Mouse (Mus musculus): ENCODE data around the gene Ncapd2. TPM values are rescaled to one million over a fixed set of nuclear protein-coding genes. Genes with fewer than 3 reads are reported as not detected.

The Ncapd2 gene
- total and polyA plus RNA-seq, 2 experiments from 2014 or later = 25.8 to 43.5 TPM

GRCm38 (mm10) chr6:125143128-125143527 lies 48.4 kb downstream of the Ncapd2 start:
- Histone ChIP-seq H3K9me3 (ENCODE audit: low read length) (no peaks in the 10 kb centered on the region), H3K9ac (no peak overlapping the region), H3K4me2 (ENCODE audit: low read depth) (no peak overlapping the region), H3K4me3 (ENCODE audit: low read depth, low read length) (no peak overlapping the region), H3K4me1 (ENCODE audit: insufficient read depth) (peaks cover 22% of the 10 kb centered on the region), H3K27ac (ENCODE audit: low read depth, low read length) (no peak overlapping the region), H3K27me3 (ENCODE audit: insufficient read depth, low read length) (no peaks in the 10 kb centered on the region), H3K36me3 (ENCODE audit: insufficient read depth) (peaks cover 48% of the 10 kb centered on the region)
- no peak for TF ChIP-seq CTCF (IDR thresholded peaks at IDR 0.05; ENCODE audit: low read depth)
- ATAC-seq (no peak), DNase-seq (no peak)
- WGBS = 74% methylated on average over 3 of the region's 3 CpGs

- DNase-seq (no peak), ATAC-seq (no peak)
Observed at GRCm38 (mm10) chr6:125142436-125142835, 49.1 kb downstream of the Ncapd2 start.

GRCm38 (mm10) chr6:125139747-125140146 lies 51.8 kb downstream of the Ncapd2 start:
- peaks cover 75% of the 10 kb centered on the region for H3K36me3 ChIP-seq (ENCODE audit: insufficient read depth)
- H3K9ac ChIP-seq = no peak overlapping the region
- H3K4me1 ChIP-seq (ENCODE audit: insufficient read depth) = peaks cover 2% of the 10 kb centered on the region
- H3K9me3 ChIP-seq (ENCODE audit: low read length) = no peaks in the 10 kb centered on the region
- no peak overlapping the region for H3K27ac ChIP-seq (ENCODE audit: low read depth, low read length)
- TF ChIP-seq CTCF (IDR thresholded peaks at IDR 0.05; ENCODE audit: low read depth) = no peak
- H3K4me3 ChIP-seq (ENCODE audit: low read depth, low read length) = no peak overlapping the region
- DNase-seq (no peak), ATAC-seq (no peak)
- H3K27me3 ChIP-seq (ENCODE audit: insufficient read depth, low read length) = no peaks in the 10 kb centered on the region
- 93% methylated on average over 7 of the region's 7 CpGs for WGBS
- H3K4me2 ChIP-seq (ENCODE audit: low read depth) = no peak overlapping the region

More at GRCm38 (mm10) chr6:125142436-125142835, 49.1 kb downstream of the Ncapd2 start:
- no peak overlapping the region for H3K4me2 ChIP-seq (ENCODE audit: low read depth)
- no peak overlapping the region for H3K9ac ChIP-seq
- peaks cover 22% of the 10 kb centered on the region for H3K4me1 ChIP-seq (ENCODE audit: insufficient read depth)
- H3K4me3 ChIP-seq (ENCODE audit: low read depth, low read length) = no peak overlapping the region
- H3K27ac ChIP-seq (ENCODE audit: low read depth, low read length) = no peak overlapping the region
- H3K27me3 ChIP-seq (ENCODE audit: insufficient read depth, low read length) = no peaks in the 10 kb centered on the region
- WGBS = 91% methylated on average over 8 of the region's 8 CpGs
- no peak for TF ChIP-seq CTCF (IDR thresholded peaks at IDR 0.05; ENCODE audit: low read depth)
- H3K36me3 ChIP-seq (ENCODE audit: insufficient read depth) = peaks cover 55% of the 10 kb centered on the region
- H3K9me3 ChIP-seq (ENCODE audit: low read length) = no peaks in the 10 kb centered on the region

- Histone ChIP-seq H3K4me2 (ENCODE audit: low read depth) (no peak overlapping the region), H3K36me3 (ENCODE audit: insufficient read depth) (peaks cover 72% of the 10 kb centered on the region), H3K27ac (ENCODE audit: low read depth, low read length) (no peak overlapping the region), H3K4me1 (ENCODE audit: insufficient read depth) (peaks cover 6% of the 10 kb centered on the region; the same call in 1 of the 2 replicates), H3K9me3 (ENCODE audit: low read length) (no peaks in the 10 kb centered on the region), H3K4me3 (ENCODE audit: low read depth, low read length) (no peak overlapping the region), H3K9ac (no peak overlapping the region), H3K27me3 (ENCODE audit: insufficient read depth, low read length) (no peaks in the 10 kb centered on the region)
- DNase-seq (peak; percentile 55), ATAC-seq (peak; percentile 53)
- WGBS = 85% methylated on average over 19 of the region's 19 CpGs
- peak; percentile 71 for TF ChIP-seq CTCF (IDR thresholded peaks at IDR 0.05; ENCODE audit: low read depth)
Observed at GRCm38 (mm10) chr6:125137002-125137671, 54.4 kb downstream of the Ncapd2 start.

- ATAC-seq (no peak), DNase-seq (no peak)
- TF ChIP-seq CTCF (IDR thresholded peaks at IDR 0.05; ENCODE audit: low read depth) = no peak
- H3K9me3 ChIP-seq (ENCODE audit: low read length) = no peaks in the 10 kb centered on the region
- no peaks in the 10 kb centered on the region for H3K27me3 ChIP-seq (ENCODE audit: insufficient read depth, low read length)
- WGBS = 11% methylated on average over 11 of the region's 11 CpGs
- peaks cover 52% of the 10 kb centered on the region for H3K36me3 ChIP-seq (ENCODE audit: insufficient read depth)
- H3K4me1 ChIP-seq (ENCODE audit: insufficient read depth) = peaks cover 6% of the 10 kb centered on the region; the same call in 1 of the 2 replicates
- peak overlapping the region; percentile 88 for H3K4me3 ChIP-seq (ENCODE audit: low read depth, low read length)
- H3K27ac ChIP-seq (ENCODE audit: low read depth, low read length) = no peak overlapping the region
- H3K9ac ChIP-seq = peak overlapping the region; percentile 65
- H3K4me2 ChIP-seq (ENCODE audit: low read depth) = peak overlapping the region; percentile 84
Observed at GRCm38 (mm10) chr6:125132470-125132869, 59.0 kb downstream of the Ncapd2 start.

GRCm38 (mm10) chr6:125131302-125132156 lies 60.0 kb downstream of the Ncapd2 start, which contains the start of gene Nop2:
Nop2 (plus strand) TSS chr6:125131909.
- peak; percentile 97 for ATAC-seq
- under 1% methylated on average over 66 of the region's 66 CpGs for WGBS
- peak; percentile 96 for DNase-seq
- Histone ChIP-seq H3K4me2 (ENCODE audit: low read depth) (peak within 1 kb of the TSS; percentile 84), H3K4me3 (ENCODE audit: low read depth, low read length) (peak within 1 kb of the TSS; percentile 88), H3K36me3 (ENCODE audit: insufficient read depth) (peaks cover 55% of the 10 kb centered on the region), H3K9me3 (ENCODE audit: low read length) (no peaks in the 10 kb centered on the region), H3K9ac (peak within 1 kb of the TSS; percentile 65), H3K4me1 (ENCODE audit: insufficient read depth) (peaks cover 6% of the 10 kb centered on the region; the same call in 1 of the 2 replicates), H3K27ac (ENCODE audit: low read depth, low read length) (peak within 1 kb of the TSS; percentile 51), H3K27me3 (ENCODE audit: insufficient read depth, low read length) (no peaks in the 10 kb centered on the region)
- no peak for TF ChIP-seq CTCF (IDR thresholded peaks at IDR 0.05; ENCODE audit: low read depth)

All from forebrain, postnatal 0 days (tissue).